Comparison of ENCODE assay signal across 14 mouse cellular contexts in genomic region chr9:23016733-23017132, GRCm38 (mm10).
DNase-seq lines count a peak whose midpoint lies in the region; ATAC-seq and TF ChIP-seq lines count a peak whose summit lies in the region.
"Had no signal": no experiment of that assay in that cellular context is flagged by ENCODE, and none has a peak within 500 bp of the region (broad histone marks: within the 10 kb centered on the region; RNA-seq: fewer than 3 reads in every experiment).

No protein-coding gene starts in this region.

- ATAC-seq in kidney, postnatal 0 days (replicated peaks; ENCODE audit: low FRiP score, low read depth), result no peak
- no peak for ATAC-seq in kidney, embryonic 15.5 days (replicated peaks; ENCODE audit: low FRiP score)
- ATAC-seq in forebrain, embryonic 12.5 days (ENCODE audit: low FRiP score), result no peak

- H3K4me3 ChIP-seq in kidney, postnatal 0 days (replicated peaks; ENCODE audit: low read depth, low read length), result no peak overlapping the region
- no peak overlapping the region for H3K4me3 ChIP-seq in kidney, embryonic 15.5 days (replicated peaks)
- no peak overlapping the region for H3K4me3 ChIP-seq in bone marrow, adult 2 months (replicated peaks; ENCODE audit: control insufficient read depth, low read depth, low read length)
- no peak overlapping the region for H3K4me3 ChIP-seq in forebrain, embryonic 12.5 days (replicated peaks)
- H3K4me3 ChIP-seq: hindbrain, embryonic 12.5 days; neural tube, embryonic 13.5 days had no signal

- no peaks in the 10 kb centered on the region for H3K36me3 ChIP-seq in kidney, postnatal 0 days (ENCODE audit: insufficient read depth, low read length)
- H3K36me3 ChIP-seq in kidney, embryonic 15.5 days, result no peaks in the 10 kb centered on the region
- no peaks in the 10 kb centered on the region for H3K36me3 ChIP-seq in forebrain, embryonic 12.5 days (replicated peaks)
- H3K36me3 ChIP-seq: hindbrain, embryonic 12.5 days; neural tube, embryonic 13.5 days had no signal

- no peaks in the 10 kb centered on the region for H3K9me3 ChIP-seq in kidney, postnatal 0 days (replicated peaks; ENCODE audit: low read length)
- no peaks in the 10 kb centered on the region for H3K9me3 ChIP-seq in kidney, embryonic 15.5 days (replicated peaks)
- H3K9me3 ChIP-seq in forebrain, embryonic 12.5 days, result peaks cover 3% of the 10 kb centered on the region; the same call in 1 of the 2 replicates
- H3K9me3 ChIP-seq: hindbrain, embryonic 12.5 days; neural tube, embryonic 13.5 days had no signal

- TF ChIP-seq POLR2A in bone marrow, adult 2 months (IDR thresholded peaks at IDR 0.05; ENCODE audit: borderline replicate concordance, control insufficient read depth, low read depth, low read length), result no peak

- H3K4me1 ChIP-seq in kidney, postnatal 0 days (replicated peaks; ENCODE audit: insufficient read depth, low read length), result 0 out of 2 replicates have a peak, but pooled peaks cover 3% of the 10 kb centered on the region
- peaks cover under 1% of the 10 kb centered on the region; the same call in 1 of the 2 replicates for H3K4me1 ChIP-seq in kidney, embryonic 15.5 days
- H3K4me1 ChIP-seq in bone marrow, adult 2 months (ENCODE audit: control insufficient read depth, insufficient read depth, low read length), result no peaks in the 10 kb centered on the region
- peaks cover 9% of the 10 kb centered on the region for H3K4me1 ChIP-seq in forebrain, embryonic 12.5 days

- 93% methylated on average over 1 of the region's 1 CpGs for WGBS in kidney, postnatal 0 days
- WGBS in kidney, embryonic 15.5 days, result 95% methylated on average over 1 of the region's 1 CpGs
- 88% methylated on average over 1 of the region's 1 CpGs for WGBS in bone marrow, adult 2 months
- 95% methylated on average over 1 of the region's 1 CpGs for WGBS in forebrain, embryonic 12.5 days

- no peak overlapping the region for H3K4me2 ChIP-seq in kidney, postnatal 0 days (ENCODE audit: low read length)
- no peak overlapping the region for H3K4me2 ChIP-seq in kidney, embryonic 15.5 days
- H3K4me2 ChIP-seq in forebrain, embryonic 12.5 days, result no peak overlapping the region
- H3K4me2 ChIP-seq: hindbrain, embryonic 12.5 days; neural tube, embryonic 13.5 days had no signal

- H3K9ac ChIP-seq in kidney, postnatal 0 days (ENCODE audit: low read depth, low read length), result no peak overlapping the region
- no peak overlapping the region for H3K9ac ChIP-seq in kidney, embryonic 15.5 days
- no peak overlapping the region for H3K9ac ChIP-seq in forebrain, embryonic 12.5 days
- H3K9ac ChIP-seq: hindbrain, embryonic 12.5 days; neural tube, embryonic 13.5 days had no signal

- no peak overlapping the region for H3K27ac ChIP-seq in kidney, postnatal 0 days
- H3K27ac ChIP-seq in kidney, embryonic 15.5 days, result no peak overlapping the region
- no peak overlapping the region for H3K27ac ChIP-seq in bone marrow, adult 2 months (ENCODE audit: control insufficient read depth, insufficient read depth, low read depth, low read length, poor library complexity)
- H3K27ac ChIP-seq in forebrain, embryonic 12.5 days, result no peak overlapping the region
- H3K27ac ChIP-seq: hindbrain, embryonic 12.5 days; neural tube, embryonic 13.5 days had no signal

- DNase-seq in kidney, postnatal 0 days (ENCODE audit: low spot score), result no peak
- DNase-seq in 3T3-L1 (ENCODE audit: low read depth, low spot score) (peak; percentile 32), 416B (ENCODE audit: low read depth) (peak; percentile 24), MN1 (ENCODE audit: low spot score) (no peak)
- no peak for DNase-seq in kidney, adult 8-10 months
- DNase-seq: adrenal gland, postnatal 10 days; lung, postnatal 10 days; midbrain, embryonic 14.5 days; right cerebral cortex, adult 18-20 months had no signal

- peak; percentile 56 for TF ChIP-seq CTCF in kidney, postnatal 0 days (IDR thresholded peaks at IDR 0.05; ENCODE audit: low read depth)
- peak; percentile 21; the same call in 1 of the 2 replicates for TF ChIP-seq CTCF in bone marrow, adult 2 months (IDR thresholded peaks at IDR 0.05; ENCODE audit: control insufficient read depth, insufficient read depth, low read length)

- no peaks in the 10 kb centered on the region for H3K27me3 ChIP-seq in kidney, postnatal 0 days (ENCODE audit: insufficient read depth, low read length)
- no peaks in the 10 kb centered on the region for H3K27me3 ChIP-seq in kidney, embryonic 15.5 days
- peaks cover 25% of the 10 kb centered on the region for H3K27me3 ChIP-seq in forebrain, embryonic 12.5 days

Comparison
In these comparisons a context has a peak if more than half of its experiments do, and no peak if none do; other contexts are left out.
1. DNase-seq: peak in 3T3-L1 (single experiment) and 416B (single experiment); none in kidney, postnatal 0 days (single experiment), MN1 (single experiment) and kidney, adult 8-10 months (0 of 2).